Mouse (Mus musculus) NIH3T3 (cell line): ENCODE measurements around the gene Slc28a2.
"Not testable (repeated sequence)": the region's sequence is repeated elsewhere in the genome, so short reads cannot be mapped to it uniquely, and the experiment has no call there.

Source experiments
- DNase-seq: peaks from one replicate; pipeline ENCODE4 v3.0.0-alpha.2; 2012; ENCODE audit warnings: low read depth

Slc28a2 gene

DNA sequence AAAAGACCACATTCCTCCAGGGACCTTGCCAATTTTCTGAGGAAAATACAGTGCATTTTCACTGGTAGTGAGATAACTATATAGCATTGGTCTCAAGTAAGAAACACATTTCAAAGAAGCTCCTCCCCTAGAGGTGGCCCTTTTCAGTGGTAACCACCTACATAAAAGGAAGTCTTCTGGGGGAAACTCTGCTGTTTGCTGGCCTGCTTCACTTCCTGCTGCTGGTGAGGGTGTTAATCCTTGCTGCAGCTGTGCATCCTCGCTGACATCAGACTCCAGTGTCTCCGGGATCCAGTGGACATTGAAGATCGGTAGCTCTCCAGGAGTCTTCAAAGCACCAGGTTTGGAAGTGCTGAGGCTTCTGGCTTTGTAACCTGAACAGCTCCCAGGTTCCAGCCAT is at the start of gene Slc28a2:
Gene Slc28a2, plus strand, starts transcription at position 278 of the 400 bp plus-strand sequence.
- not testable (repeated sequence) for DNase-seq

DNA sequence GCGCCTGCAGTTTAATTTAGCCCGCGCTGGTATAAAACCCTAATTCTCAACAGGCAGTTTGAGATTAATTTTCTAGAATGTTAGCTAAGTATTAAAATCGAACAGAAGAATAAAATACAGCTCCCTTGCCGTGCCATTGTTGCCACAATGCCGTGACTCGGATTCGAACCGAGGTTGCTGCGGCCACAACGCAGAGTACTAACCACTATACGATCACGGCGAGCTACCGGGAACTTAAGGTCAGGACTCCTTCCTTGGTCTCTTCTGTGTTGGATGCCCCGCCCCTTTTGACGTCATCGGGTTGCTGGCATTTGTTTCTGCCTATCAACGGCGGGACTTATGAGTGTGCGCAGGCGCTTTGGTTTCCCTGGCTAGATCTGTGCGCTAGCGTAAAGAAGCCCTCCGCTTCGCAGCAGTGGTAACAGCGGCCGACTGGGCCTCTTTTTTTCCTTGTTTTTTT is 49.0 kb upstream of the Slc28a2 start:
- DNase-seq, result peak; percentile 96

DNA sequence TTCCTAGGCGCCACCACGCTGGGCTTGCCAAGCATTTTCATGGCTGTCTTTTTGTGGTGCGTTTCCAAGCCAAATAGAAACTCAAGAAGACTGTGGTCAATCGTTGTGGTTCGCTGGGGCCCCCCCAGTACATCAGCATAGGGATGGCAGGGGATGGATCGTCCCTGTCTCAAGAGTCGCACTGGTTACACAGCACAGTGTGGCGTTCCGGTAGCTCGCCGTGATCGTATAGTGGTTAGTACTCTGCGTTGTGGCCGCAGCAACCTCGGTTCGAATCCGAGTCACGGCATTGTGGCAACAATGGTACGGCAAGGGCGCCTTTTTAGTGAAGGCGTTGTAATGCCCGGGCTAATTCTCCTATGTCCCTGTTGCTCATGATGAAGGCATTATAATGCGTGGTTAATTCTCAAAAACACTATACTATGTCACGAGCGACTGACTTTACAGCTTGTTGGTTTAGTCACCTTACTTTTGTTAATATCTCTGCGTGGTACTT is 48.5 kb upstream of the Slc28a2 start:
- DNase-seq, result peak; percentile 76

DNA sequence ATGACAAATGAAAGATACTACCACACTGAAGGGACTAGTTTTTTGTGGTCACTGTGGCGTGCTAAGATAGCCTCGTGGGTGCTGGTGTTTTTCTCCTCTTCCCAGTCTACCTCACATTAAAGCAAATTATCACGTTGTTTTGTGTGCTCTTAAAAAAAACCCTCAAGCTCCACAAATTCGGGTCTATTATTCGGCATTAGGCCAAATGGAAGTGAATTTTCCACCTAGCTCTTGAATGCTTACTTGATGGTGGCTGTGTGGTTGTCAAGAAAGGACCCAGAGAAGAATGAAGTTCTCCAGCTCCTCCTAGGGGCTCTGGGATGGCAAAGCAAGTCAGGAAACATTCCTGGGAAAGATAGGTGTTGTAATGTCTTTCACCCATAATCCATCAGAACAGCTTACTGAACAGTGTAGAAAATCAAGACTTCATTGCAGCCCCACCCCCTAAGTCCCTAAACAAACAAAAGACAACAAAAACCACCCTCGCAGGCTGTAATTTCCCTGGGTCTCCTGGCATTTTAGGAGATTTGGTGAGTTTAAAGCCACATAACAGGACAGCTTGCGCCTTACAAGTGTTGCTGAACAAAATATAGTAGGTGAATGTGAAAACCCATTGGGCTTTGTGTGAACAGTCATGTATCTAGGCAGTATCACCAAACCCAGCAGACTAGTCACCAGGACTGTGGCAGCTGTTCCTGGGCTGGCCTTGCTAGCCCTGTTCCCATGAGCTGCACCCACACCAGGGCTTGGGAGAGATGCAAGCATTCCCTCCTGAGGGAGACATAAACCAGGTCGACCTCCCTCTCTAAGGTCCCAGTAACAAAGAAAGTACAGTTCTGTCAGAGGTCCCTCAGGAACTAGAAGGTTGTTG is 47.6 kb upstream of the Slc28a2 start:
- peak; percentile 86 for DNase-seq

DNA sequence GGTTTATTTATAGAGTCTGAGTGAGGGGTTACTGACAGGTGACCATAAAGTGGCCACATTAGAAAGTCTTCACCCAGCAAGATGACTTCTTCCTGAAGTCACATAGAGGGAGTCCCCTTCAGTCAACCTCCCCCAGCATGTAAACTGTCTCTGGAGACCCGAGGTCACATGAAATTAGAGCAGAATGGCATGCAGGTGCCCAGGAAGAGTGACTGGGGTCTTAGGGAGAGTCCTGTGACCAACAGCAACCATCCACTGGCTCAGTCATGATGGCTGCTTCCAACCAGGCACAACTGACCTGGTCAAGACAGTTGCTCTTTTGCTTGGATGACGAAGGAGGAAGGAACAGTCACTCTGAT is 47.0 kb upstream of the Slc28a2 start:
- DNase-seq, result no peak

DNA sequence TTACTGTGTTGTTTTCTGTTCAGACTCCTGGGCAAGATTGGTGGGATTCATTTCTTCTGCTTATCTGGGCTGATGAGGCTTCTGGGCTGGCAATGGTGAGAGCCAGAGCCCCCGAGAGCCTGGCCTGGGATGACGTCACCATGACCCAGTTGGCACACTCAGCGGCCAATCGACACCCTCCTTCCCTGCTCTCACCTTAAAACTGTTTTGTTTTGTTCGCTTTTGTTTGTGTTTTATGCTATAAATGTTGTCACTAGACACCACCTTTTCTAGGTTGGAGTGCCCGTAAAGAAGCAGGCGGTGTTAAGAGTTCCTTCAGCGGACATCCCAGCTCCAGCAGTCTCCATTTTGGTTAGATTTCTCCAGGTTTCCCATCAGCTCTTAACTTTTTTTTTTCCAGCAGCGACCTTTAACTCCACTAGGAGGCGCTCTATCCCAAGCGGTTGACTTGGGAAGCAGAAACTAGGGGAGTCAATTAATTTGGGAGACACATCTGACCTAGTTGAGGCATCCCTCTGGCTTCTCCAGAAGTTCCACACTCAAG is 45.4 kb upstream of the Slc28a2 start:
- DNase-seq, result peak; percentile 84

DNA sequence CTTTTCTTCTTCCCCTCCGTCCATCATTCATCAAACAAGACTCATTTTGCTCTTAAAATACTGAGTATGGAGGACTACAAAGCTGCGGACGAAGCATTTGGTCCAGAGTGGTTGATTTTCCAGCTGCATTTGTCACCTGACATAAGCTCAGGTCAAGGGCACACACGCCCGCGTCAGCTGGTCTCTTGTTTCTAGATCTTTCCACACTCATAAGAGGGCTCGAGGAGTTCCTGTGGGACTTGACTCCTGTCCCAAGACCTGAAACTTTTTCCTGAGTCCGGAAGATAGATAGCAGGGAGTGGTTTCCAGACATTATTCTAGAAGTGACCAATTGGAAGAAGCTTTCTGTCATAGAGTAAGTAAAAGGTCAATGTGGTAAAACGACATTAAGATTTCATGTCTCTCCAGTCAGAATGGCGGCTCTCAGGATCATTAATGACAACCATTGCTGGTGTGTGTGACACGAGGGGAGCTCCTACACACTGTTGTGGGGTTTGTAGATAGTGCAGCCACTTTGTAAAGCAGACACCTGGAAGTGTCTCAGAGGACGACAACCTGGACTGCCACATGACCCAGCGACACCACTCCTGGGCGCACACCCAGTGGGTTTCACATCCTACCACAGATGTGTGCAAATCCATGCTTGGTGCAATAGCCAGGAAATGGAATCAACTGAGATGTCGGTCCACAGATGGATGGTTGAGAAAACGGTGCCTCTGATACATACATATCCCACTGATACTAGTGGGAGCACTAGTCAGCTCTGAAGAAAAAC is 44.8 kb upstream of the Slc28a2 start:
- no peak for DNase-seq

DNA sequence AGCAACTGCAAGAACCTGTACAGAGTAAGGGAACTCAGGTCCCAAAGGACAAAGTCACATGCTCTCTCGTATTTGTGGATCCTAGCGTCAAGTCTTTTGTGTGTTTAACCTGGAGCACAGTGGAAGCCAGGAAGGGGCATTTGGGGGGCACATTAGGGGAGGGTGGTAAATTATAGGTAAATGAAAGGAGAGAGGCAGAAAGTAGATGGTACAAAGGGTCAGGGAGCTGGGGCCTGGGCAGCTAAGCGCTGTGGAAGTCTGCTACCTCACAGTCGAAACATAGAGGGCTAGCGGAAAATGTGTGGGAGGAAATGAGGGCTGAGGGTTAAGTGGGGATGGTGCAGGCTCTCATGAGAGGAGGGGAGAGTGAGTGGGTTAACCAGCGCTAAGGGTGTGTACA is 44.2 kb upstream of the Slc28a2 start:
- DNase-seq, result no peak

DNA sequence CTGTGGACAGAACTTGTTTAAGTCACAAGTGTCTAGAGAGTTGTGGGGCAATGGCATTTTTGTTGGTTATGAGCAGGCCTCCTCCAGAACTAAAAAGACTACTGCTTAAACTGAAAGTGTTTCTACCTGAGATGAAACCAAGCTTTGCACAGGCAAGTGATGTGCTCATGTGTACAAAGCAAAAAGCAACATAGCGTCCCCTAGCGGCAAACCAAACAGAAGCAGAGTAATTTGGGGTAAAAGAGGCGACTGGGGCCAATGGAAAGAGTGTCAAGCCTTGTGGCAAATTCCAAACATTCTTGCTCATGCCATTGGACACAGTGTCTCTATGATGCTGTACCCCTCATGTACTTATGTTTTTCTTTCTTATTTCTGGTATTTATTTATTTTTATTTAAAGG is 41.2 kb upstream of the Slc28a2 start:
- no peak for DNase-seq

DNA sequence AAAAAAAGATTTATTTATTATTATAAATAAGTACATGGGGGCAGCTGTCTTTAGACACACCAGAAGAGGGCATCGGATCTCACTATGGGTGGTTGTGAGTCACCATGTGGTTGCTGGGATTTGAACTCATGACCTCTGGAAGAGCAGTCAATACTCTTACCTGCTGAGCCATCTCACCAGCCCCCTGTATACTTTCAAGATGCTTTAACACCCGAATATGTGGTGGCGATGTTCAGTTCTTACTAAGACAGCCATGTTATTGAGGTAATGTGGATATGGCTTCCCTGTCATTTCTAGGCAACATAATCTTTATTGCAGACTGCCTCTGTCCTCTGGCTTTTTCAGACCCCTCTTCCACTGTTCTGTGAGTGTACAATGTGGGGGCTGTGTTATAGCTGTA is 39.1 kb upstream of the Slc28a2 start:
- not testable (repeated sequence) for DNase-seq

DNA sequence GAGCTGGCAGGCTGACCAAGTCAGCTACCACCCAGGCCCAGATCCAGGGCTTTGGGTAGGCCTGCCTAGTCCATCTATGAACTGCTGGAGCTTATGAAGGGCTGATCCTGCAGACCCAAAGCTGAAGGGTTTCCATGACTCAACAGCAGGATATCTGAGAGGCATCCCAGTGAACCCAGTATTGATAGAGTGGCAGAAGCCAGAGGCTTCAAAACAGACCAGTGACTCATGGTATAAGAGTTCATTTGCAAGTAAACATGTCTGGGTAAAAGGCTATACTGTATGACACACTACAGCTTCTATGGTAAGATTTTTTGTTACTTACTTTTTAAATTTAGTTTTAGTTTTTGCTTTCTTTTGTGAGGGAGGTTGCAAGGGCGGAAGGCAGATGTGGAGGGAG is 30.1 kb upstream of the Slc28a2 start:
- DNase-seq, result peak; percentile 47

DNA sequence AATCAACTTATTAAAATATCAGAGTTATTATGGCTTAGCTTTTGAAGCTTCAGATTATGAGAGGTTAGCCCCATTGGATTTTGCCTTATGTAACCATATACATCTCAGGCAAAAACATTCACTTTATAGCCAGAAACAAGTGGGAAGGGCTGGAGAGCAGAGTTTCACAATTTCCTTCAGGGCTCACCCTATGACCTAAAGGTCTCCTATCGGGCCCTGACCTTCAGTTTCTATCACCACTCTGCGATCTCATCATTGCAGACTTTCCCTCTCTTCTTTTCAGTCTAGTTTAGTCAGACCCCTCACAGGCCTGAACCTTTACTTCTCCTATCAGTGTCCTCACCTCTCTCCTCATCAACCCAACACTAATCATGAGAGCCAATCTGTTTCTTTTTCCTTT is 18.7 kb upstream of the Slc28a2 start:
- DNase-seq, result no peak

DNA sequence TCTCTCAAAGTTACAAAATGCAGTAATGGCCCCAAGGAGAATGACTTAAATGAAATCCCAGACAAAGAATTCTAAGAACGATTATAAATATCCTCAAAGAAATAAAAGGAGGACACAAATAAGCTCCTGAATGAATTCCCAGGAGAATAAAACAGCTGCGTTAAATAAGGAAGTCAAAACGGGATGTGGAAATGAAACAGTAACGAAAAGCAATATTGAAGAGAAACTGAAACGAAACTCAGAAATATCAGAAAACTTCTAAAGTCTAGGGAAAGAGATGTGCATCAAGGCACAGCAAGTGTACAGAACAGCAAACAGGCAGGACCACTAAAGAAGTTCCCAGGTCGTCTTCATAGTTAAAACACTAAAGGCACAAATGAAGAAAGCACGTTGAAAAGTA is 17.3 kb upstream of the Slc28a2 start:
- no peak for DNase-seq

DNA sequence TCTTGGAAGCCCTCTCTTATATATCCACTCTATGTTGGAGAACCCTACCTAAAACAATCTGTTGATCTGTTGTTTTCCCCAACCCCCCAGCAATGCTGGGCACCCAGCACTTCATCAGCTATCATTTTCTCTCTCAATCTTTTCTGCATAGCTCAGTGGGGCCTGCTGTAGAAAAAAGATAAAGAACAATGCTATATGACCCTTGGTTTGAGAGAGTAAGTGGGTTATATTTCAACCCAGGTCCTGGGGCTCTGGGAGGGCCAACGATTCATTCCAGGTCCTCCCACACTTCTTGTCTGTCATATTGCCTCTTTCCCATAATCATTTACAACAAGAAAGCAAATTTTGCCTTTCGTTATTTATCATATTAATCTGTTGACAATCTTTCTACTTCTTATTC is 368 bp downstream of the Slc28a2 start:
- DNase-seq, result not testable (repeated sequence)

DNA sequence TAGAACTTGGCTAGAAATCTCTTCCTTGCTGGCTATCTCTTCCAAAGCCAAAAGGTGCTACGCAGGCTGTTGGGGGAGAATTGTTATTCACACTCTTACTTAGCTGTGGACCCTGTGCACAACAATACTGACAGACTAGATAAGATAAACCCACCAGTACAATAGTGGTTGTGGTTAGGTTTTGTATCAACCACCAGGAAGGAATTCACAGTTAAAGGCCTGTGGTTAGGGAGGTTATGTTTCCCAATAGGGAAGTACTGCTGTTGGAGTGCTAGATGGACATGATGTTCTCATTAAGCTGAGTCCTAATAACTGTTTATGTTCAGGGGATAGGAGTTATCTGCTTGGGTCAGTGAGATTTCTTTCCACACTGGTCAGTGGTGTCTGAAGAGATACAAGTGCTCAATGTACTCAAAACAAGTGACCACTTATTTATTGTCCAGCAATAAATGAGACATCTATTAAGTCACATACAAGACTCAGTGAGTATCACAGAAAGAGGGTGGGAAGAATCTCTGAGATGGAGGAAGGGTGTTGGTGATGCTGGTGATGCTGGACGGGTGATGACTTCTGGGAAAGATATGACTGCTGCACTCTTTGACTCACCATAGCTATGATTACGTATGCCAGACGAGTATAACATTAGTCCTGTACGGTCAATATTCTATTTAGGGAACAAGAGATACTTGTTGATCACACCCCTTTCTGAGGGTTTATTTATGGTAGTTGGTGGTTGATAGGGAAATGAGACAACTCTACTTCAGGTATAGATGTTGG is 12.6 kb downstream of the Slc28a2 start:
- not testable (repeated sequence) for DNase-seq

DNA sequence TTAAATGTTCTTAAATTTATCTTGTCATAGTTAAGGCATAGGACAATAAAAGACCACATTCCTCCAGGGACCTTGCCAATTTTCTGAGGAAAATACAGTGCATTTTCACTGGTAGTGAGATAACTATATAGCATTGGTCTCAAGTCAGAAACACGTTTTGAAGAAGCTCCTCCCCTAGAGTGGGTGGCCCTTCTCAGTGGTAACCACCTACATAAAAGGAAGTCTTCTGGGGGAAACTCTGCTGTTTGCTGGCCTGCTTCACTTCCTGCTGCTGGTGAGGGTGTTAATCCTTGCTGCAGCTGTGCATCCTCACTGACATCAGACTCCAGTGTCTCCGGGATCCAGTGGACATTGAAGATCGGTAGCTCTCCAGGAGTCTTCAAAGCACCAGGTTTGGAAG is 14.2 kb downstream of the Slc28a2 start:
- DNase-seq, result not testable (repeated sequence)

DNA sequence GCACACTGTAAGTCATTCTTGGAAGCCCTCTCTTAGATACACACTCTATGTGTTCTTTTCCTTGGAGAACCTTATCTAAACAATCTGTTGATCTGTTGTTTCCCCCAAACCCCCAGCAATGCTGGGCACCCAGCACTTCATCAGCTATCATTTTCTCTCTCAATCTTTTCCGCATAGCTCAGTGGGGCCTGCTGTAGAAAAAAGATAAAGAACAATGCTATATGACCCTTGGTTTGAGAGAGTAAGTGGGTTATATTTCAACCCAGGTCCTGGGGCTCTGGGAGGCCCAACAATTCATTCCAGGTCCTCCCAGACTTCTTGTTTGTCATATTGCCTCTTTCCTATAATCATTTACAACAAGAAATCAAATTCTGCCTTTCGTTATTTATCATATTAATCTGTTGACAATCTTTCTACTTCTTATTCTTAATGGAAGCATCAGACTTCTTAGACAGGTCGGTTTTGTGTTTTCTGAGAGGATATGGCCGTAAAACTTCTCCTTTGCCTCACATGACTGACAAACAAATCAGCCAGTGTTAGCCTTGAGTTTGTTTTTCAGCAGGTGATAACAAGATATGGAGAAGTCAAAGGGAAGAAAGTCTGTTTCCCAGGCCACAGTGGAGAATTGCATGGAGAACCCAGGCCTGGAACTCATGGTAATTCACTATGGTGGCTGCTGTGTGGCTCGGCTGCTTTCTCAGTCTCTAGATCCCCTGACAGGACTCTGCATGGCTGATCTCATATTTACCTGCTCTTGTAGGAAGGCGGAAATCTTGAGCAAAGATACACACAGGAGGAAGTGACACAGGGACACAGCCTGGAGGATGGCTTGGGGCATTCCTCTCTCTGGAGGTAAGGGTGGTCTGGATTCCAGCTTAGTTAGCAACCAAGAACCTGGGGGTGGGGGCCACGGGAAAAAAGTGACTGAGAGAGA is 15.0 kb downstream of the Slc28a2 start:
- no peak for DNase-seq

DNA sequence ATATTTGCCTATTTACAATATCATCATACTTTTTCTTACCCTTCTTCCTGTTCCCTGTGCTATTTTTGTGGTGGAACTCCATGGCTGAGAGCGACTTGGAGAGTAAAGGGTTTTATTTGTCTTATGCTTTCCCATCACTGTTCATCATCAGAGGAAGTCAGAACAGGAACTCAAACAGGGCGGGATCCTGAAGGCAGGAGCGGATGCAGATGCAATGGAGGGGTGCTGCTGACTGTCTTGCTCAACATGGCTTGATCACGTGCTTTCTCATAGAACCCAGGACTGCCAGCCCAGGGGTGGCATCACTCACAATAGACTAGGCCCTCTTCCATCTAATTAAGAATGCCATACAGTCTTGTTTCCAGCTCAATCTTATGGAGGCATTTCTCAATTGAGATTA is 24.1 kb downstream of the Slc28a2 start:
- DNase-seq, result no peak

DNA sequence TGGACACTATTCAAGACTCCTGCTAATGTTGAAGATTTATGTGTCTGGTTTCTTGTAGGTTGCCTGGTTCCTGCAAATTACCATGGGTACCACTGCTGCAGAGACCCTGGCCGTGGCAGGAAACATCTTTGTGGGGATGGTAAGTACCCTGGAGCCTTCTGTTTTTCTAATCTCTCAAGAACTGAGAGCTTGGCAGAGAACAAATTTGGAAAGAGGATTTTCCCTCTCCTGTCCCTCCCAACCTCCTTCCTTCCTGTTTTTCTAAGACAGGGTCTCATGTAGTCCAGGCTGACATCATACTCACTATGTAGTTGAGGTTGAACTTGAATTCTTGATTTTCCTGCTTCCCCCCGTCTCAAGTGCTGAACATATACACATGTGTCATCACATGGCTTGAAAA is 26.1 kb downstream of the Slc28a2 start:
- no peak for DNase-seq

DNA sequence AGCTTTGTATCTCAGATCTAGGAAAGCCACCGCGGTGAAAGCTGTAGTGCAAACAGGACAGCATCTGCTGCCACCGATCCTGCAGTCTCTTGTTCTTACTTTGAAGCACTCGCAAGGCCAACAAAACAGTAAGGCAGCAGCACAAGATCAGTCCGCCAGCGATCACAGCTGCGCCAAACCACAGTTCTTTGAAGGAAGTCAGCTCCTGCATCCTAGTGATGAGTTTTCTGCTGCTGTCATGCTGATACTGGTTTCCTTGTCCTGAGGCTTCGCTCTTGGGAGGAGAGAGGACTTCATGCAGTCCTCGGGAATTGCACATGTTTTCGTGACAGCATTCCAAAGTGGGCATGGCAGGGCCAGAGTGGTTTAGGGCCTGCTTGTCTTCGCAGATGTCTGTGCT is 40.6 kb downstream of the Slc28a2 start:
- no peak for DNase-seq
